Comparison of ENCODE assay signal across 8 mouse cellular contexts in the genomic region with DNA sequence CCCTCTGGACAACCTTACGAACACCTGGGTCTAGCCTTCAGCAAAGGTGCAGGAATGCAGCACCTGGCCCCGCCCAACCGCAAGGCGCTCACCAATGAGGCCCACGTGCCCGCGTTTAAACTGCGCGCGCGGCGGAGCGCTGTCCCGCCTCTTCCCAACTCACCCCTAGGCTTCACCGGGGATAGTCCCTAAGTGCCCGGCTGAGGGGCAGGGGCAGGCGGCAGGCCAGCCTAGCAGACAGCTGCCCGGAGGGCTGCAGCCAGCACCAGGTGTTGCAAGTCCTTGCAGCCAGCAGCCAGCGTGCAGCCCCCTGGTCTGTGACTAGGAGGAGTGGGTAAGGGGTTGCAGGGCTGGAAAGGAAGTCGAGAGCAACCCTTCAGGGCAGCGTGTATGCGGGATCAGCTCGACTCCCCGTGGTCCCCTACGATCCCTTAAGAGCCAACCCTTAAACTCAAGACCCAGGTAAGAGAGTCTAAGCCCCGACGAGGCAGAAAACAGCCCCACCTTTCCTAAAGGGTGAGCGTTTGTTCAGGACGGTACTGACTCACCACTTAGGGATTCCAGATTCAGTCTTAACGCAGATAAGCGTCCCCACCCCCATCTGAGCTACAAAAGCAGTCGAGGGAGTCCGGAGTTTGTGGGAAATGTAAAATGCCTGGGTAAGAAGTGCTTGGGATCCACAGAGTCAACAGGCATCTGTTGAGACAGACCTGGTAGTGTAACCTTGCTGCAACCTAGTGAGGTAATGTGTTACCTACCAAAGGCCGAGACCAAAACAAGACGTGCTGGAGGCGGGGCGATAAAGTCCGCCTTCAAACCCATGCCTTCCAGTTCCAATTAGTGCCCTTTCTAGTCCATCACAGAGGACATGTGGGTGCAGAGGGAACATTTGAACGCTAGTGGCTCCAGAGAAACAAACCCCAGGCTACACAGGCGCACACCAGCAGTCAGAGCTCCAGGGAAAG.
DNase-seq lines count a peak whose midpoint lies in the region; ATAC-seq and TF ChIP-seq lines count a peak whose summit lies in the region.

No protein-coding gene starts in this region.

- no peak overlapping the region for H3K27ac ChIP-seq in forebrain, embryonic 15.5 days (replicated peaks)
- peak overlapping the region; percentile 81 for H3K27ac ChIP-seq in kidney, adult 2 months (ENCODE audit: insufficient read depth, low read depth, low read length)
- H3K27ac ChIP-seq in lung, embryonic 15.5 days, result no peak overlapping the region
- H3K27ac ChIP-seq in stomach, embryonic 14.5 days (ENCODE audit: low read length), result no peak overlapping the region

- peaks cover 27% of the 10 kb centered on the region for H3K4me1 ChIP-seq in forebrain, embryonic 15.5 days
- H3K4me1 ChIP-seq in kidney, adult 2 months (ENCODE audit: control insufficient read depth, insufficient read depth, low read length), result peaks cover 7% of the 10 kb centered on the region; the same call in 1 of the 2 replicates
- peaks cover 29% of the 10 kb centered on the region for H3K4me1 ChIP-seq in lung, embryonic 15.5 days
- peaks cover 13% of the 10 kb centered on the region; the same call in 1 of the 2 replicates for H3K4me1 ChIP-seq in stomach, embryonic 14.5 days (ENCODE audit: control insufficient read depth, insufficient read depth, low read length)

- 3% methylated on average over 40 of the region's 40 CpGs for WGBS in forebrain, embryonic 15.5 days
- 5% methylated on average over 40 of the region's 40 CpGs for WGBS in kidney, adult 2 months
- WGBS in lung, embryonic 15.5 days, result 2% methylated on average over 40 of the region's 40 CpGs
- 2% methylated on average over 40 of the region's 40 CpGs for WGBS in stomach, embryonic 14.5 days

- H3K4me3 ChIP-seq in forebrain, embryonic 15.5 days, result peak overlapping the region; percentile 36
- H3K4me3 ChIP-seq in kidney, adult 2 months (ENCODE audit: insufficient read depth, low read depth, low read length), result peak overlapping the region; percentile 38
- peak overlapping the region; percentile 39 for H3K4me3 ChIP-seq in lung, embryonic 15.5 days
- H3K4me3 ChIP-seq in stomach, embryonic 14.5 days (ENCODE audit: low read depth, low read length), result peak overlapping the region; percentile 31

- no peak for TF ChIP-seq POLR2A in kidney, adult 2 months (IDR thresholded peaks at IDR 0.05; ENCODE audit: low read depth, low read length)

- TF ChIP-seq CTCF in kidney, adult 2 months (conservative IDR thresholded peaks at IDR 0.05; ENCODE audit: insufficient read depth, insufficient read length, low read depth, low read length), result 0 out of 2 replicates have a peak, but pooled peaks have one; percentile 11

- H3K9ac ChIP-seq in forebrain, embryonic 15.5 days (replicated peaks), result 0 out of 2 replicates have a peak overlapping the region, but pooled peaks have one; percentile 14
- peak overlapping the region; percentile 23; the same call in 1 of the 2 replicates for H3K9ac ChIP-seq in lung, embryonic 15.5 days
- no peak overlapping the region; the same call in 1 of the 2 replicates for H3K9ac ChIP-seq in stomach, embryonic 14.5 days (replicated peaks; ENCODE audit: low read depth, low read length)

- 0 out of 2 replicates have a peak, but pooled peaks have one; percentile 49 for ATAC-seq in forebrain, embryonic 15.5 days (replicated peaks)
- peak; percentile 58 for ATAC-seq in lung, embryonic 15.5 days (ENCODE audit: borderline replicate concordance, extremely low read depth, low FRiP score, low TSS enrichment)
- peak; percentile 66; the same call in 1 of the 2 replicates for ATAC-seq in stomach, embryonic 14.5 days (ENCODE audit: insufficient number of reproducible peaks, insufficient read depth, low FRiP score, low read depth)

- no peaks in the 10 kb centered on the region for H3K9me3 ChIP-seq in forebrain, embryonic 15.5 days
- H3K9me3 ChIP-seq in lung, embryonic 15.5 days, result no peaks in the 10 kb centered on the region
- H3K9me3 ChIP-seq in stomach, embryonic 14.5 days (ENCODE audit: control insufficient read depth, low read depth, low read length), result no peaks in the 10 kb centered on the region

- peak; percentile 52 to 53 for DNase-seq in B cell, adult 2 months
- DNase-seq in R1 (ENCODE audit: low read depth, low spot score), result peak; percentile 73
- peak; percentile 94 for DNase-seq in kidney, adult 2 months
- DNase-seq in frontal cortex, postnatal 25 days (ENCODE audit: low spot score in 2 of 2), result no peak
- DNase-seq in right cerebral cortex, postnatal 10 days (ENCODE audit: low spot score in 2 of 2), result no peak

- peak overlapping the region; percentile 50 for H3K4me2 ChIP-seq in forebrain, embryonic 15.5 days (replicated peaks)
- H3K4me2 ChIP-seq in lung, embryonic 15.5 days, result peak overlapping the region; percentile 77
- peak overlapping the region; percentile 67 for H3K4me2 ChIP-seq in stomach, embryonic 14.5 days (replicated peaks; ENCODE audit: low read depth, low read length)

- H3K36me3 ChIP-seq in forebrain, embryonic 15.5 days, result no peaks in the 10 kb centered on the region
- no peaks in the 10 kb centered on the region for H3K36me3 ChIP-seq in kidney, adult 2 months (ENCODE audit: control insufficient read depth, insufficient read depth, low read length)
- H3K36me3 ChIP-seq in lung, embryonic 15.5 days, result no peaks in the 10 kb centered on the region
- H3K36me3 ChIP-seq in stomach, embryonic 14.5 days (ENCODE audit: control insufficient read depth, insufficient read depth, low read length), result no peaks in the 10 kb centered on the region

- peaks cover 67% of the 10 kb centered on the region for H3K27me3 ChIP-seq in forebrain, embryonic 15.5 days
- H3K27me3 ChIP-seq in kidney, adult 2 months (replicated peaks; ENCODE audit: control insufficient read depth, insufficient read depth, low read length), result no peaks in the 10 kb centered on the region
- H3K27me3 ChIP-seq in lung, embryonic 15.5 days, result peaks cover 54% of the 10 kb centered on the region
- H3K27me3 ChIP-seq in stomach, embryonic 14.5 days (ENCODE audit: control insufficient read depth, insufficient read depth, low read length), result 0 out of 2 replicates have a peak, but pooled peaks cover 9% of the 10 kb centered on the region

Comparison
In these comparisons a context has a peak if more than half of its experiments do, and no peak if none do; other contexts are left out.
1. DNase-seq: peak in B cell, adult 2 months (2 of 2), R1 (single experiment) and kidney, adult 2 months (single experiment); none in frontal cortex, postnatal 25 days (0 of 2) and right cerebral cortex, postnatal 10 days (0 of 2).
2. Peak in every context shown above with its lines, with median percentiles within 50 percentile points of each other: ATAC-seq, H3K4me2 ChIP-seq and H3K4me3 ChIP-seq.